Mouse (Mus musculus) liver, embryonic 14.5 days (tissue): ENCODE results near the gene Stxbp1.

Experiments used
- CTCF ChIP-seq: IDR thresholded peaks from 2 replicates; pipeline ENCODE4 v1.5.1; 2016; ENCODE audit warnings: antibody characterized with exemption, low read depth, control low read depth
- EP300 ChIP-seq: IDR thresholded peaks from 2 replicates; pipeline ENCODE4 v1.6.1; 2016; ENCODE audit warnings: antibody characterized with exemption, low read depth

GRCm38 (mm10) chr2:32741273-32742172, 105.5 kb downstream of the Stxbp1 start:
- TF ChIP-seq EP300 (no peak), CTCF (no peak)
